Mouse (Mus musculus): ENCODE measurements around the gene Pdx1. TPM values are rescaled to one million over a fixed set of nuclear protein-coding genes. Genes with fewer than 3 reads are reported as not detected.

The Pdx1 gene
- not detected for total RNA-seq (2018; cell fraction: chromatin; rRNA removed)
- not detected for total RNA-seq (2018; cell fraction: cytosol; rRNA removed)
- not detected for total RNA-seq (2018; cell fraction: nucleus; rRNA removed)
- not detected in 3 replicates for polyA plus RNA-seq (2018)

DNA sequence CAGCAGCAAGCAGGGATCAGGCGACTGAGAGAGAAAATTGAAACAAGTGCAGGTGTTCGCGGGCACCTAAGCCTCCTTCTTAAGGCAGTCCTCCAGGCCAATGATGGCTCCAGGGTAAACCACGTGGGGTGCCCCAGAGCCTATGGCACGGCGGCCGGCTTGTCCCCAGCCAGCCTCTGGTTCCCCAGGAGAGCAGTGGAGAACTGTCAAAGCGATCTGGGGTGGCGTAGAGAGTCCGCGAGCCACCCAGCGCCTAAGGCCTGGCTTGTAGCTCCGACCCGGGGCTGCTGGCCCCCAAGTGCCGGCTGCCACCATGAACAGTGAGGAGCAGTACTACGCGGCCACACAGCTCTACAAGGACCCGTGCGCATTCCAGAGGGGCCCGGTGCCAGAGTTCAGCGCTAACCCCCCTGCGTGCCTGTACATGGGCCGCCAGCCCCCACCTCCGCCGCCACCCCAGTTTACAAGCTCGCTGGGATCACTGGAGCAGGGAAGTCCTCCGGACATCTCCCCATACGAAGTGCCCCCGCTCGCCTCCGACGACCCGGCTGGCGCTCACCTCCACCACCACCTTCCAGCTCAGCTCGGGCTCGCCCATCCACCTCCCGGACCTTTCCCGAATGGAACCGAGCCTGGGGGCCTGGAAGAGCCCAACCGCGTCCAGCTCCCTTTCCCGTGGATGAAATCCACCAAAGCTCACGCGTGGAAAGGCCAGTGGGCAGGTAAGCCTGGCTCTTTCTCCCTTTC is at the start of gene Pdx1:
TSS of gene Pdx1 (plus strand) at position 34 of the 747 bp plus-strand sequence.
- H3K79me2 ChIP-seq (ENCODE audit: inconsistent target), result no peaks in the 10 kb centered on the region
- H3K36me3 ChIP-seq (ENCODE audit: inconsistent target), result no peaks in the 10 kb centered on the region
- no peak within 1 kb of the TSS for H3K27ac ChIP-seq
- H3K4me3 ChIP-seq (ENCODE audit: inconsistent target), result no peak within 1 kb of the TSS
- WGBS (ENCODE audit: missing documents), result 3% methylated on average over 39 of the region's 44 CpGs

- Histone ChIP-seq H3K79me2 (ENCODE audit: inconsistent target) (no peaks in the 10 kb centered on the region), H3K4me3 (ENCODE audit: inconsistent target) (no peak overlapping the region), H3K27ac (no peak overlapping the region), H3K36me3 (ENCODE audit: inconsistent target) (no peaks in the 10 kb centered on the region)
- WGBS (ENCODE audit: missing documents), result 25% methylated on average over 25 of the region's 25 CpGs
Measured at GRCm38 (mm10) chr5:147227354-147228112, 42.2 kb upstream of the Pdx1 start.

GRCm38 (mm10) chr5:147235406-147236309 is 34.1 kb upstream of the Pdx1 start:
- H3K79me2 ChIP-seq (ENCODE audit: inconsistent target), result no peaks in the 10 kb centered on the region
- H3K4me3 ChIP-seq (ENCODE audit: inconsistent target), result no peak overlapping the region
- WGBS (ENCODE audit: missing documents), result 82% methylated on average over 21 of the region's 21 CpGs
- H3K27ac ChIP-seq, result no peak overlapping the region
- H3K36me3 ChIP-seq (ENCODE audit: inconsistent target), result no peaks in the 10 kb centered on the region

DNA sequence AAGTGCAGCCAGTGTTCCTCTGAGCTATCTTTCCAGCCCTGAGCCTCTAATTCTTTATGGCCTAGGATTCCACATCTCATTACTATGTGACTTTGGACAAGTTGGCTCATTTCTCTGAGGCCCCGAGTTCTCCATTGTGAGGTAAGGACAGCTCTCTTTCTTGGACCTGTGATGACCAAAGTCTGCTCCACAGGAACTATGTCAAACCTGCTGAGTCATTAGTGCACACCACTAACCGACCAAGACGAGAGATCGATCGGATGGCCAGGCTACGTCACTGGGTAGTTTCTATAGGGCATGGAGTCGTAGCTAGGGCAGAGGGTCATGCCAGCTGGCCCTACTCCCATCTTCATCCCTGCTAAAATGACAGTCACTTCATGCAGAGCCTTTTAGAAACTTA is 25.9 kb upstream of the Pdx1 start:
- Histone ChIP-seq H3K36me3 (ENCODE audit: inconsistent target) (no peaks in the 10 kb centered on the region), H3K27ac (no peak overlapping the region), H3K4me3 (ENCODE audit: inconsistent target) (no peak overlapping the region), H3K79me2 (ENCODE audit: inconsistent target) (no peaks in the 10 kb centered on the region)
- WGBS (ENCODE audit: missing documents), result 73% methylated on average over 7 of the region's 7 CpGs

DNA sequence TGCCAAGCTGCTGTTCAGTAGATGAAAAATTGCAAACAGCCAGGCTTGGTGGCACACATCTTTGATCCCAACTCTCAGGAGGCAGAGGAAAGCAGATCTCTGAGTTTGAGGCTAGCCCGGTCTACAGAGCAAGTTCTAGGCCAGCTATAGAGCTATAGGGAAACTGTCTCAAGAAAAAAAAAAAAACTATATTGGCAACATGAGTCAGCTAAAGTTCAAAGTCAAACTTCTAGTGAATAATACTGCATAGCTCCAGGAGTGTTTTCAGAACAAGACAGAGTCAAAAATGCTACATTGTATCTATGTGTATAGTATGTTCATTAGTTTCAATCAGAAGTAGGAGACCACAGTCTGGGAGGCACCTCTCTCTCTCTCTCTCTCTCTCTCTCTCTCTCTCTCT is 9.6 kb upstream of the Pdx1 start:
- no peaks in the 10 kb centered on the region for H3K79me2 ChIP-seq (ENCODE audit: inconsistent target)
- WGBS (ENCODE audit: missing documents), result 91% methylated on average over 1 of the region's 1 CpGs
- no peak overlapping the region for H3K4me3 ChIP-seq (ENCODE audit: inconsistent target)
- H3K27ac ChIP-seq, result no peak overlapping the region
- no peaks in the 10 kb centered on the region for H3K36me3 ChIP-seq (ENCODE audit: inconsistent target)

GRCm38 (mm10) chr5:147260778-147261177 is 9.0 kb upstream of the Pdx1 start:
- Histone ChIP-seq H3K36me3 (ENCODE audit: inconsistent target) (no peaks in the 10 kb centered on the region), H3K27ac (no peak overlapping the region), H3K79me2 (ENCODE audit: inconsistent target) (no peaks in the 10 kb centered on the region), H3K4me3 (ENCODE audit: inconsistent target) (no peak overlapping the region)
- 95% methylated on average over 4 of the region's 4 CpGs for WGBS (ENCODE audit: missing documents)

- no peak overlapping the region for H3K27ac ChIP-seq
- H3K4me3 ChIP-seq (ENCODE audit: inconsistent target), result no peak overlapping the region
- no peaks in the 10 kb centered on the region for H3K36me3 ChIP-seq (ENCODE audit: inconsistent target)
- H3K79me2 ChIP-seq (ENCODE audit: inconsistent target), result no peaks in the 10 kb centered on the region
- WGBS (ENCODE audit: missing documents), result 76% methylated on average over 11 of the region's 11 CpGs
Measured at GRCm38 (mm10) chr5:147261899-147262541, 7.7 kb upstream of the Pdx1 start.

DNA sequence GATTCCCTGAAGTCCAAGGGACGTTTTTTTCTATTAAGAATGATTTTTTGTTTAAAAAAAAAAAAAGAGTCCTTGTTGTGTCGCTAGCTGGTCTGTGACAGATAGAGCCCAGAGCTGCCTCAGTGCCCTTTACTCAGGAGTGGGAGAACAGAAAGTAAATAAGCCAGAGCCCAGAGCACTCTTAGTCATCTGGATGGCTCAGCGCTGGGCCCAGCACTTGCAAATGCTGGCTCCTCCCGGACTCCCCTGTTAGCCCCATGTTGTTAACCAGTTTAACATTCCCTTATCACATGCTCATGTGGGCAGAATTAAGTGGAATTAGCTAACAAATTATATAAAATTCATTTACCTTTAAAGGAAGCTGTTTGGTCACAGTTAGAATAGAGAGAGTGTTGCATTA is 5.8 kb upstream of the Pdx1 start:
- no peaks in the 10 kb centered on the region for H3K36me3 ChIP-seq (ENCODE audit: inconsistent target)
- H3K27ac ChIP-seq, result no peak overlapping the region
- no peaks in the 10 kb centered on the region for H3K79me2 ChIP-seq (ENCODE audit: inconsistent target)
- WGBS (ENCODE audit: missing documents), result 78% methylated on average over 4 of the region's 4 CpGs
- H3K4me3 ChIP-seq (ENCODE audit: inconsistent target), result no peak overlapping the region

GRCm38 (mm10) chr5:147267434-147267833 is 2.3 kb upstream of the Pdx1 start:
- WGBS (ENCODE audit: missing documents), result 19% methylated on average over 6 of the region's 6 CpGs
- H3K4me3 ChIP-seq (ENCODE audit: inconsistent target), result no peak overlapping the region
- no peaks in the 10 kb centered on the region for H3K79me2 ChIP-seq (ENCODE audit: inconsistent target)
- H3K27ac ChIP-seq, result no peak overlapping the region
- H3K36me3 ChIP-seq (ENCODE audit: inconsistent target), result no peaks in the 10 kb centered on the region

DNA sequence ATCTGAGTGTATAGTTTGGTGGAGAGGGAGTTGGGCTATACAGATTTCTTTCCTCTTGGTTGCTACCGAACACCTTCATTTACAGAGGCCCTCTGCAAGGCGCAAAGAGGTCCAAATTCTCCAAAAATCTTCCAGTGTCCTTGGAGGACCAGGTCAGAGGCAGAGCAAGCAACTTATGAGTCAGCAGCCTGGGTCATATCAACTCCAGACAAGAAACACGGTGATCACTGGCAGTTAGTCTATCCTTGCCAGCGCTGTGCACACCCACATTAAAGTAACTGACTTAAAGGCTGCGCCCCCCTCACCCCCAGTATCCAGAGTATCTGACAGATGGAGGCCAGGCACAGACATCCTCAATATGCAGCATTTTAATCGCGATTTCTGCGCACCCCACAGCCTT is 1.0 kb upstream of the Pdx1 start:
- Histone ChIP-seq H3K36me3 (ENCODE audit: inconsistent target) (no peaks in the 10 kb centered on the region), H3K79me2 (ENCODE audit: inconsistent target) (no peaks in the 10 kb centered on the region), H3K27ac (no peak overlapping the region), H3K4me3 (ENCODE audit: inconsistent target) (no peak overlapping the region)
- 14% methylated on average over 8 of the region's 8 CpGs for WGBS (ENCODE audit: missing documents)

DNA sequence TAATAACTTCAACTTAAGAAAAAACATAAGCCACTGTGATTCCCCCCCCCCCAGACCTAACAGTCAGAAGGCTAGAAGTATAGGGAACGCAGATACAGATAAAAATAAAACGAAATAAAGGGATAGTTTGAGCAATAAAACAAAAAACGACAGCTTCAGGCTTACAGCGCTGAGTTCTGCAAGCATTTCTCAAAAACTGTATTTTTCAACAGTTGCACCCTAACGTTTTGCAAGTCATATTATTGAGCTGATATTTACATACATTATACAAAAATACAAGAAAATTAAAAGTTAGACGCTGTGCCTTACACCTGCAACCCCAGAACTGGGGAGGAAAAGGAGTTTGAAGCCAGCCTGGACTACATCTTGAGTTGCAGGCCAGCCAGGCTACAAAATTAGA is 388 bp upstream of the Pdx1 start:
- Histone ChIP-seq H3K79me2 (ENCODE audit: inconsistent target) (no peaks in the 10 kb centered on the region), H3K4me3 (ENCODE audit: inconsistent target) (no peak overlapping the region), H3K36me3 (ENCODE audit: inconsistent target) (no peaks in the 10 kb centered on the region), H3K27ac (no peak overlapping the region)
- 17% methylated on average over 6 of the region's 6 CpGs for WGBS (ENCODE audit: missing documents)

- Histone ChIP-seq H3K36me3 (ENCODE audit: inconsistent target) (no peaks in the 10 kb centered on the region), H3K79me2 (ENCODE audit: inconsistent target) (no peaks in the 10 kb centered on the region), H3K27ac (no peak overlapping the region), H3K4me3 (ENCODE audit: inconsistent target) (no peak overlapping the region)
- 11% methylated on average over 29 of the region's 29 CpGs for WGBS (ENCODE audit: missing documents)
Measured at GRCm38 (mm10) chr5:147270673-147271655, 1.2 kb downstream of the Pdx1 start.

DNA sequence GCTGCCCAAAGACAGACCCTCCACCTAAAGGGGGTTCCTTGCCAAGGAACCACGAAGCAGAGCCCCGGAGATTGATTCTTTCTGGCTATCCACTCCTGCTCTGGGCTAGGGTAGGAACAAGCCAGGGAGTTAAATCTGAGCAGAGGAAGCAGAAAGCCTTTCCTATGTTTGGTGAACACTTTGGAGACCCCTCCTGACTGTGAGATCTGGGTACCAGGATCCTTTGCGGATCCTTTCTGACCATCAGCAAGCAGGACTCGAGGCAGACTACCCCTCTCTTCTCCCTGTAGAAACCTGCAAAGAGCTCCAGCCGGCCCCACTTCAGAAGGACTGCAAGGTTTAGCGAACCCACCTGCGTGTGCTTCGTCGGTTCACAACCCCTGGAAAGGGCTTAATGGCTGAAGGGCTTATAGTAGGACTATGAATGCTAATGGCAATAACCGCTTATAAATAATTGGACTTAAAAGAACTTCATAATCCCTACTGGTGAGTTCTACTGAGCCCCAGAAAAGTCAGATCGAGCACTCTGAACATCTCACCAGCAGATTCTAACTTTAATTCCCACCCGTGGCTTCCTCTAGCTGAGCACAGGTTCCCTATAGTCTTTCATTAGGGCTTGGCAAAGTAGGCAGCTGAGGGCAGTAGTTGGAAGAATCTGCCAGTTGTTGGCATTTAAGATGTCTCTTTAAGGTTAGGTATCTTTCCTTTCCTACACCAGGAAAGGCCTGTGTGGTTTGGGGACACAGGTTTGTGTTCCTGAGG is 2.5 kb downstream of the Pdx1 start:
- Histone ChIP-seq H3K36me3 (ENCODE audit: inconsistent target) (no peaks in the 10 kb centered on the region), H3K4me3 (ENCODE audit: inconsistent target) (no peak overlapping the region), H3K79me2 (ENCODE audit: inconsistent target) (no peaks in the 10 kb centered on the region), H3K27ac (no peak overlapping the region)
- 17% methylated on average over 12 of the region's 12 CpGs for WGBS (ENCODE audit: missing documents)
